Mouse (Mus musculus) embryonic facial prominence, embryonic 14.5 days (tissue): ENCODE data around the gene Klf6. TPM values are rescaled to one million over a fixed set of nuclear protein-coding genes. Genes with fewer than 3 reads are reported as not detected.

ENCODE experiments used
- ATAC-seq: fragments of 200-750 bp; cut with Nextera tagmentation; 2 replicates; pipeline ENCODE4 v1.8.0; 2017; ENCODE audit warnings: low read depth, moderate number of reproducible peaks, moderate TSS enrichment
- DNase-seq: peaks from one replicate; pipeline ENCODE4 v3.0.0-alpha.2; 2015; ENCODE audit warnings: low spot score
- H3K27ac ChIP-seq: fragments of 300-500 bp; sonication (generic); replicated peaks from 2 replicates; pipeline ENCODE4 v1.5.1; 2014; ENCODE audit warnings: low read depth, mild to moderate bottlenecking, low read length, moderate library complexity
- H3K27me3 ChIP-seq: fragments of 300-500 bp; sonication (generic); replicated peaks from 2 replicates; pipeline ENCODE4 v1.6.1; 2014; ENCODE audit warnings: low read length; ENCODE audit not compliant: control insufficient read depth, insufficient read depth
- H3K36me3 ChIP-seq: fragments of 300-500 bp; sonication (generic); 2 replicates; pipeline ENCODE4 v1.6.1; 2014; ENCODE audit warnings: low read length, mixed read lengths; ENCODE audit not compliant: control insufficient read depth, insufficient read depth
- H3K4me1 ChIP-seq: fragments of 300-500 bp; sonication (generic); 2 replicates; pipeline ENCODE4 v1.6.1; 2014; ENCODE audit warnings: antibody characterized with exemption, low read length; ENCODE audit not compliant: control insufficient read depth, insufficient read depth
- H3K4me2 ChIP-seq: fragments of 300-500 bp; sonication (generic); 2 replicates; pipeline ENCODE4 v1.6.1; 2014; ENCODE audit warnings: low read depth, mild to moderate bottlenecking, low read length, moderate library complexity, mixed read lengths
- H3K4me3 ChIP-seq: fragments of 300-500 bp; sonication (generic); 2 replicates; pipeline ENCODE4 v1.5.1; 2014; ENCODE audit warnings: low read depth, mild to moderate bottlenecking, low read length
- H3K9ac ChIP-seq: fragments of 300-500 bp; sonication (generic); 2 replicates; pipeline ENCODE4 v1.6.1; 2014; ENCODE audit warnings: low read depth, mild to moderate bottlenecking, low read length, moderate library complexity, mixed read lengths
- H3K9me3 ChIP-seq: fragments of 300-500 bp; sonication (generic); 2 replicates; pipeline ENCODE4 v1.6.1; 2016; ENCODE audit warnings: low read length; ENCODE audit not compliant: control insufficient read depth
- WGBS: fragments of 180-500 bp; shearing (Covaris S2); extraction: QIAGEN DNeasy Blood & Tissue Kit; methylation state at CpG from one replicate; pipeline ENCODE4 v1.1.7; 2014; 5-methylcytosine and 5-hydroxymethylcytosine counted together
- polyA plus RNA-seq: library from polyadenylated mRNA; unstranded; fragments of >200 nt; fragmentation: Nextera tagmentation; extraction: Ambion mirVana; gene quantifications from 2 replicates; pipeline ENCODE4 v1.2.1, GENCODE M21; 2014

The Klf6 gene
- polyA plus RNA-seq, result 85.0 and 86.1 TPM in 2 replicates

DNA sequence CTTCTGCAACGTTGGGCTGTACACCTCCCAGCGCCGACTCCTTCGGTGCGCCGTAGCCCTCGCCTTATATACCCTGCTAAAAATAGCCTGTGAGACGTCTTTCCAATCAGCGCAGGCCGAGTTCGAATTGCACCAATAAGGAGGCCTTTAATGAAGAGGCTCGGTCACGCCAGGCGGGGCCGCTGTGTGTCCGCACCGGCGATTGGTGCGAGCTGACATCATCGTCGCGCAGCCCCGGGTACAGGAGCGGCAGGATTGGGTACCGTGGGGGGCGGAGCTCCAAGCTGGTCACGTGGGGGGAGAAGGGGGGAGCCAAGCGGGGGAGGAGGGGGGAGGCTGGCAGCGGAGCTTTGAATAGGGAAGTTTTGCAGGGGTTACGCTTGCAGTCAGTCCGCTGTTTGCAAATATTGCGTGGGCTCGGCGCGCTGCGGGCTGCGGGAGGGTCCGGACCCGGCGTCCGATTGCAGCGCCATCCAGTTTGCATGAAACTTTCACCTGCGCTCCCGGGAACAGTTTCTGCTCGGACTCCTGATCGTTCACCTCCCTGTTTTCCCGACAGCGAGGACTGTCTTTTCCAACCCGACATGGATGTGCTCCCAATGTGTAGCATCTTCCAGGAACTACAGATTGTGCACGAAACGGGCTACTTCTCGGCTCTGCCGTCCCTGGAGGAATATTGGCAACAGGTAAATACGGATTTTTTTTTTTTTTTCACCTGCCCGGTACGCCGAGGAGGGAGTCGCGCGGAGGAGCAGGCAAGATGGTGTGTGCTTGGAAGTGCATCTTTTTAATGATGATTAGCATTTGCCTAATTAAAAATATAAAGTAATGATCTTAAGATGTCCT, at the start of gene Klf6:
Gene Klf6, plus strand, starts transcription at position 326 of the 846 bp plus-strand sequence.
- Histone ChIP-seq H3K36me3 (peaks cover 21% of the 10 kb centered on the region), H3K27me3 (no peaks in the 10 kb centered on the region), H3K9me3 (no peaks in the 10 kb centered on the region), H3K9ac (peak within 1 kb of the TSS; percentile 93), H3K4me3 (peak within 1 kb of the TSS; percentile 78), H3K4me2 (peak within 1 kb of the TSS; percentile 68), H3K27ac (peak within 1 kb of the TSS; percentile 98), H3K4me1 (peaks cover 10% of the 10 kb centered on the region)
- ATAC-seq (peak; percentile 99), DNase-seq (peak; percentile 100)
- under 1% methylated on average over 43 of the region's 60 CpGs for whole genome bisulfite sequencing

DNA sequence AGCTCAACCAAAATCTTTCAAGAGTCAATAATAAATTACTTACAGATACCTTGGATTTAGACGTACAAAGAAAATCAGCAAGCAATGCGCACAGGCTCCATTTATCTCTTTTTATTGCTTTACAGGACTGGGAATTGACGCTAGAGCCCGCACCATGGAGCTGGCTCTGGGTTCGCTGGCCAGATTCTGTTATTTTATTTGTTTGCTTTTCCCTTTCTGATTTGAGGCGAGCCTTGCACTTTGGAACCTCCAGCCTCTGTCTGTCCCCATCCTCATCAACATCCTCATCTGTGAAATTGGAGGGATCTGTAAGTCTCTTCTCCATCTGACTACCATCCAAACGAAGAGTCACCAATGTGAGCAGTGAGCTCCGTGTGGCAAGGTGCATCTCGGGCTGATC, 47.8 kb upstream of the Klf6 start:
- H3K4me3 ChIP-seq, result no peak overlapping the region
- no peaks in the 10 kb centered on the region for H3K27me3 ChIP-seq
- ATAC-seq (no peak), DNase-seq (no peak)
- H3K36me3 ChIP-seq, result no peaks in the 10 kb centered on the region
- WGBS, result 92% methylated on average over 9 of the region's 9 CpGs
- no peak overlapping the region for H3K9ac ChIP-seq
- no peaks in the 10 kb centered on the region for H3K9me3 ChIP-seq
- H3K27ac ChIP-seq, result no peak overlapping the region
- no peaks in the 10 kb centered on the region for H3K4me1 ChIP-seq
- no peak overlapping the region for H3K4me2 ChIP-seq

DNA sequence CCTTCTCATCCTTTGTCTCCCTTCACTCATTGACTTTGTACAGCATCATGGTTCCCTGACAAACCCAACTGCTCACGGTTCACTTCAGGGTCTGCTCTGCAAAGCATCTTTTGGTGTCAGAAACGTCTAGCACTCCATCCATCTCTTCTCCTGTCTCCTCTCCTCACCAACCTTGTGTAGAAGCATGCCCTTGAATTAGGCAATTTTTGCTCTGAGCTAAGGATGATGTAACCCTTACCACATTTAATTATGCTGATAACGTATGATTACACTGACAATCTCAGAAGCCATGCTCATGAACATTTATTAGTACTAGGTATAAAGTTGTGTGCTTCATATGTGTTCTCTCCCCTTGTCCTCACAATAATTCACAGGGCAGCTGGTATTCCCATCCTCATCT, 44.0 kb upstream of the Klf6 start:
- Histone ChIP-seq H3K27ac (no peak overlapping the region), H3K4me3 (no peak overlapping the region), H3K27me3 (no peaks in the 10 kb centered on the region), H3K36me3 (no peaks in the 10 kb centered on the region), H3K4me1 (peaks cover 3% of the 10 kb centered on the region; the same call in 1 of the 2 replicates), H3K4me2 (no peak overlapping the region), H3K9me3 (no peaks in the 10 kb centered on the region), H3K9ac (no peak overlapping the region)
- DNase-seq, result no peak
- WGBS, result 82% methylated on average over 3 of the region's 3 CpGs
- no peak for ATAC-seq

DNA sequence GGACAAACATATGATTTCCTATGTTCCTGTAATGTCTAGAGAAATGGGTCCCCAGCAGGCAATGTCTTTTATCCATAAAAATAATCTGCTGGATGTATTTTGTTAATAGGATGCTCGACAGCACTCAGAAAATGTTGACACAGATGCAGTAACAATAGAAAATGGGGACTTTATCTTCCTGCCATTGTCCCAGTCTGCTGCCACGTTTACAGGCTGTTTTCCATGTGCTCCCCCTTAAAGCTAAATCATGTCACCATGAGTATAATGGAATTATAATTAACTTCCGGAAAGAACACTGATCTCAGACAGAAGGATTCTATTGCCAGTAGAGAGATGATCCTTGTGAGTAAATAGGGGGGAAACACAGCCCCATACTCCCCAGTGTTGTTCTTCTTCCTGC, 42.1 kb upstream of the Klf6 start:
- ATAC-seq, result no peak
- whole genome bisulfite sequencing, result 45% methylated on average over 3 of the region's 3 CpGs

DNA sequence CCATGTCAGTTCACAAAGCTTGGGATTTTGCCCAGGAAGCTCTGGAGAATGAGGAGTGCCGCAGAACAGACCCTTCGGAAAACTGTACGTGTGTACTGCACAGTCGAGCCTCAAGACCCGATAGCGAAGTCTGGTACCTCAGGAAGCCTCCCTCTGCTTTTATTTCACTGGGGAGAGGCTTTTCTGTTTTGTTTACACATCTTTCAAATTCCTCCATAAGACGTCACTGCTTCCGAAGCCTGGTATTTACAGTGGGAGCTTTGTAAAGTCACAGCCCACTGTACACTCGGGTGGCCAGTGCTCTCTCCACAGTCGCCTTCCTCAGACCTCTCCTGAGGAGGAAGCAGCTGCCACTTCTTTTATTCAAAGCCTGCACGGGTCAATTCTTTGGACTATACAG, 38.7 kb upstream of the Klf6 start:
- H3K36me3 ChIP-seq, result no peaks in the 10 kb centered on the region
- H3K4me3 ChIP-seq, result no peak overlapping the region
- no peaks in the 10 kb centered on the region for H3K27me3 ChIP-seq
- H3K4me1 ChIP-seq, result peaks cover 13% of the 10 kb centered on the region
- peak overlapping the region; percentile 25; the same call in 1 of the 2 replicates for H3K4me2 ChIP-seq
- 49% methylated on average over 11 of the region's 11 CpGs for WGBS
- no peak overlapping the region for H3K9ac ChIP-seq
- H3K9me3 ChIP-seq, result no peaks in the 10 kb centered on the region
- no peak overlapping the region for H3K27ac ChIP-seq
- no peak for DNase-seq
- no peak for ATAC-seq

More for the DNA sequence above, 42.1 kb upstream of the Klf6 start:
- Histone ChIP-seq H3K36me3 (no peaks in the 10 kb centered on the region), H3K9ac (no peak overlapping the region), H3K9me3 (no peaks in the 10 kb centered on the region), H3K27me3 (no peaks in the 10 kb centered on the region), H3K4me3 (no peak overlapping the region), H3K4me2 (no peak overlapping the region), H3K4me1 (peaks cover 5% of the 10 kb centered on the region; the same call in 1 of the 2 replicates), H3K27ac (no peak overlapping the region)
- no peak for DNase-seq

DNA sequence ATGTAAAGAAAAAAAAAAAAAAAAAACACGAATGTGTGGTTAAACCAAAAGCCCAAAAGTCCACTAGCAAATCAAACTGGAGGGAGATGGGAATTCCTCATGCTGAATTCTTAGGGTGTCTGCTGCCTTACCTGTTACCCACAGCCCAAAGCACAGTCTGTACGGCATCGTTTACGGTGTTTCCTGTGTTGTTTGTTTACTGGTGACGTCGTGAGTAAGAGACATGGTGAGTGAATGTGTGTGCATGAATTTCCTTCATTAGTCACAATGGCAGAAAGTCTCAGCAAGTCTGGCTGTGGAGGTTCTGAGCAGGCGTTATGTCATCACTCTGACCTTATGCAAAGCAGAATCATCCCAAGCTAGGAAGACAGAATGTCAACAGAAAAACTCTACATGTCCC, 38.1 kb upstream of the Klf6 start:
- Histone ChIP-seq H3K36me3 (no peaks in the 10 kb centered on the region), H3K27ac (no peak overlapping the region), H3K9me3 (no peaks in the 10 kb centered on the region), H3K4me1 (peaks cover 13% of the 10 kb centered on the region), H3K4me3 (no peak overlapping the region), H3K4me2 (no peak overlapping the region), H3K9ac (no peak overlapping the region), H3K27me3 (no peaks in the 10 kb centered on the region)
- ATAC-seq (no peak), DNase-seq (no peak)
- WGBS, result 73% methylated on average over 7 of the region's 7 CpGs

DNA sequence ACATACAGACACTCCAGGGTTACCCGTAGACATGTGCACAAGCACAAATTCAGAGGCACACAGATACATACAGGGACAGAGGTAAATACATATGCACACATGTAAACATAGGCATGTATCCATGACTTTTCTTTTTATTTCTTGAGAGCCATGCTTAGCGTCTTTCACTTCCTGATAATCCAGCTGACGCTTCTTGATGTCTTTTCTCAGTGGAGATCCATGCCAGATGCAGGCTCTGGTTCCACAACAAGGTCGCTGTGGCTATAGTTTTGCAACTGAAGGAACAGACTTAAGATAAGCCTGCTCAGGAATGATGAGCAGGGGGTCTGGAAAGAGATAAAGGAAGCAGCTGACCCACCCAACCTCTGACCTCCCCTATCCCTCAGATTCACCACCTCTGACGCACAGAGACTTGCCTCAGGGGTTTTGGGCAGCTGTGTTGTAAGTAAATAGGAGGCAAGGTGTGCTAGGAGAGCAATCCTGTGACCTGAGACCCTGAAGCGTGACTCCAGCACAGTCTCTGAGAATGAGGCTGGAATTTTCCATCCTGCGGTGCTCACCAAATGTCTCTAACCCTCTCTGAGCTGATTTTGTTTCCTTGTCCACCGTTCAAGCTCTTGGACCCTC, 37.0 kb upstream of the Klf6 start:
- Histone ChIP-seq H3K4me2 (no peak overlapping the region), H3K4me1 (peaks cover 13% of the 10 kb centered on the region), H3K9me3 (no peaks in the 10 kb centered on the region), H3K36me3 (no peaks in the 10 kb centered on the region), H3K27ac (no peak overlapping the region), H3K27me3 (no peaks in the 10 kb centered on the region), H3K9ac (no peak overlapping the region), H3K4me3 (no peak overlapping the region)
- ATAC-seq (no peak), DNase-seq (no peak)
- WGBS, result 59% methylated on average over 8 of the region's 8 CpGs

DNA sequence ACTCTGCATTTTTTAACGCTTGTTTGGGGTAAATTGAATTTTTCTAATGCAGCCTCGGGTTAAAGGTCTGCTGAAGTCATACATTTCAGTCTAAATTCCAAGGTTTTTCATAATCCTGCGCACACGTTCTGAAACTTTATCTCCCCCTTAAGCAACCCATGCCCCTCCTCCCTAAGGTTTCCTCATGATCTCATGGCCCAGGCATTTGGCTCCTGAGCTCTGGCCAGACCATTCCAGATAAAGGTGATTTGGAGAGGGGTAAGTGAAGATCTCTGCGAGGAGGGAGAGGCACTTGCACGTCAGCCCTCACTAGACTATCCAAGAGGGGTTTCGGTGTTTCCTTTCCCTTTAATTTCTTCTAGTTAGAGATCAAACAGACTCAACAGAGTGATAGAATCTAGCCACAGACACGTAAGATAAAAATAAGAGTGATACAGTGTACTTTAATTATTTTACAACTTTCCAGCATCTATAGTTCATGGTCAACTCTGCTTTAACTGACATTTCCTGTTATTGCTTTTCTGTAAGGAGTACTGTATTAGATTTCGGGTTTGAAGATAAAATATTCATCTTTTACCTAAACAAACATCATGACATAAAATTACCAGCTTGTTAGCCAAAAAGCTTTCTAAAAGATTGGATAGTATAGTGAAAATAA, 35.0 kb upstream of the Klf6 start:
- no peaks in the 10 kb centered on the region for H3K9me3 ChIP-seq
- peak overlapping the region; percentile 18; the same call in 1 of the 2 replicates for H3K4me2 ChIP-seq
- H3K4me3 ChIP-seq, result no peak overlapping the region
- 28% methylated on average over 9 of the region's 9 CpGs for WGBS
- H3K27me3 ChIP-seq, result no peaks in the 10 kb centered on the region
- no peaks in the 10 kb centered on the region for H3K36me3 ChIP-seq
- no peak overlapping the region for H3K27ac ChIP-seq
- DNase-seq (peak; percentile 59), ATAC-seq (0 out of 2 replicates have a peak, but pooled peaks have one; percentile 33)
- peaks cover 13% of the 10 kb centered on the region for H3K4me1 ChIP-seq
- no peak overlapping the region for H3K9ac ChIP-seq
